Mouse (Mus musculus) central nervous system, embryonic 18 days (tissue): Measurements from ENCODE around the gene Timmdc1. TPM values are rescaled to one million over a fixed set of nuclear protein-coding genes. Genes with fewer than 3 reads are reported as not detected.

Experiments used
- polyA plus RNA-seq: library from polyadenylated mRNA; depleted of rRNA; stranded (reverse); fragments of >200 nt; gene quantifications from 2 replicates; pipeline ENCODE4 v1.2.3, GENCODE M21; 2012; rRNA removed

Timmdc1 gene
- 16.5 and 18.9 TPM in 2 replicates for polyA plus RNA-seq

GRCm38 (mm10) chr16:38522129-38523084 is at the start of gene Timmdc1:
TSS of gene Timmdc1 (minus strand) at chr16:38522663.

GRCm38 (mm10) chr16:38558221-38558748 is 35.8 kb upstream of the Timmdc1 start, which contains the start of gene Tmem39a:
TSS of gene Tmem39a (plus strand) at chr16:38558698.

GRCm38 (mm10) chr16:38549479-38550396 is 27.3 kb upstream of the Timmdc1 start, which contains the start of gene Poglut1:
TSS of gene Poglut1 (minus strand) at chr16:38550258.

GRCm38 (mm10) chr16:38455511-38456418 is 66.7 kb downstream of the Timmdc1 start, which contains the start of gene Cd80:
TSS of gene Cd80 (plus strand) at chr16:38455561.

GRCm38 (mm10) chr16:38452442-38453202 is 69.8 kb downstream of the Timmdc1 start, which contains the start of gene Adprh:
TSS of gene Adprh (minus strand) at chr16:38452703.

Other genes with a start within 250 kb of the Timmdc1 start
- gene Nr1i2, start 227.8 kb downstream of the Timmdc1 start, polyA plus RNA-seq, result not detected in 2 replicates
- 1.0 and 1.3 TPM in 2 replicates for gene Maats1, start 180.5 kb downstream of the Timmdc1 start, polyA plus RNA-seq
- 82.8 and 82.9 TPM in 2 replicates for gene Cox17, start 175.7 kb downstream of the Timmdc1 start, polyA plus RNA-seq
- gene Gm21987, start 175.6 kb downstream of the Timmdc1 start, polyA plus RNA-seq, result not detected in 2 replicates
- 0.76 and 0.94 TPM in 2 replicates for gene Popdc2, start 160.5 kb downstream of the Timmdc1 start, polyA plus RNA-seq
- gene Pla1a, start 89.5 kb downstream of the Timmdc1 start, polyA plus RNA-seq, result 0.78 and 2.5 TPM in 2 replicates
- 61.2 and 64.9 TPM in 2 replicates for gene Adprh, start 70.0 kb downstream of the Timmdc1 start, polyA plus RNA-seq
- gene Cd80, start 67.1 kb downstream of the Timmdc1 start, polyA plus RNA-seq, result 0.53 and 0.87 TPM in 2 replicates
- gene Poglut1, start 27.6 kb upstream of the Timmdc1 start, polyA plus RNA-seq, result 53.7 and 56.0 TPM in 2 replicates
- gene Tmem39a, start 36.0 kb upstream of the Timmdc1 start, polyA plus RNA-seq, result 56.6 and 61.0 TPM in 2 replicates
- 4.1 and 4.5 TPM in 2 replicates for gene Arhgap31, start 190.6 kb upstream of the Timmdc1 start, polyA plus RNA-seq
- gene B4galt4, start 219.6 kb upstream of the Timmdc1 start, polyA plus RNA-seq, result 21.4 and 21.6 TPM in 2 replicates